Mouse (Mus musculus): Measurements from ENCODE around the gene Rrp9.

DNA sequence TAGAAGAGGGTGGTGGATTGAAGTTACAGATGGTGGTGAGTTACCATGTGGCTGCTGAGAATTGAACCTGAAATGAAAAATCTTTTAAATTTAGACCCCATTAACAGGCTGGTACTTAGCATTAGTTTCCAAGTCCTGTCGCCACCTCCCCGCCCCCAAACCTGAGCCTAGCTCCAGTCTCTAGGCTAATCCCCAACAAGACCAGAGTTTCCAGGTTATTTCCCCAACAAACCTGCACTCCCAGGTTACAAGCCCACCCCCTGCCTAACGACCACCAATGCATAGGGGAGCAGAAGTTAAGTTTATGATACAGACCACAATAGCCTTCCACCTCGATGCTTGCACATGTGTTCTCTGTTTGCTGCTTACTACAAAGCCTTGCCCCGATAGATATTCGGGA is 37.8 kb downstream of the Rrp9 start:
- TF ChIP-seq ZNF384 (IDR thresholded peaks at IDR 0.05; ENCODE audit: low read depth, low read length) (no peak), CTCF (conservative IDR thresholded peaks at IDR 0.05 in 1 of 2, IDR thresholded peaks at IDR 0.05 in 1 of 2; ENCODE audit: low read depth in 2 of 2, low read length in 2 of 2) (no peak), POLR2A (IDR thresholded peaks at IDR 0.05; ENCODE audit: low read depth, low read length) (no peak), NELFE (IDR thresholded peaks at IDR 0.05; ENCODE audit: low read depth, low read length) (no peak), BHLHE40 (IDR thresholded peaks at IDR 0.05; ENCODE audit: low read depth, low read length) (no peak), SIN3A (IDR thresholded peaks at IDR 0.05; ENCODE audit: low read length) (no peak), GABPA (IDR thresholded peaks at IDR 0.05; ENCODE audit: insufficient replicate concordance, low read depth, low read length) (no peak), POLR2AphosphoS2 (IDR thresholded peaks at IDR 0.05; ENCODE audit: low read depth, low read length) (no peak), CHD1 (IDR thresholded peaks at IDR 0.05; ENCODE audit: low read depth, low read length) (no peak), NRF1 (IDR thresholded peaks at IDR 0.05; ENCODE audit: low read depth, low read length) (no peak), EP300 (IDR thresholded peaks at IDR 0.05; ENCODE audit: low read length) (no peak), MAFK (IDR thresholded peaks at IDR 0.05; ENCODE audit: insufficient replicate concordance, low read length) (no peak), ELF1 (IDR thresholded peaks at IDR 0.05; ENCODE audit: low read depth, low read length) (no peak), E2F4 (IDR thresholded peaks at IDR 0.05; ENCODE audit: insufficient replicate concordance, low read depth, low read length) (no peak)

All from CH12.LX (cell line).